Mouse (Mus musculus) lung, embryonic 15.5 days (tissue): Measurements from ENCODE around the gene Gm17535. TPM values are rescaled to one million over a fixed set of nuclear protein-coding genes. Genes with fewer than 3 reads are reported as not detected.
"Not testable (repeated sequence)": the region's sequence is repeated elsewhere in the genome, so short reads cannot be mapped to it uniquely, and the experiment has no call there.

ENCODE experiments used
- ATAC-seq: fragments of 200-750 bp; cut with Nextera tagmentation; 2 replicates; pipeline ENCODE4 v1.8.0; 2017; ENCODE audit warnings: moderate number of reproducible peaks, borderline replicate concordance; ENCODE audit not compliant: low FRiP score, low TSS enrichment; ENCODE audit errors: extremely low read depth
- H3K27ac ChIP-seq: fragments of 300-500 bp; sonication (generic); 2 replicates; pipeline ENCODE4 v1.5.1; 2015; ENCODE audit warnings: moderate library complexity, mild to moderate bottlenecking, inconsistent platforms
- H3K27me3 ChIP-seq: fragments of 300-500 bp; sonication (generic); 2 replicates; pipeline ENCODE4 v1.6.1; 2015; ENCODE audit warnings: inconsistent platforms
- H3K36me3 ChIP-seq: fragments of 300-500 bp; sonication (generic); 2 replicates; pipeline ENCODE4 v1.6.1; 2015; ENCODE audit warnings: inconsistent platforms
- H3K4me1 ChIP-seq: fragments of 300-500 bp; sonication (generic); 2 replicates; pipeline ENCODE4 v1.6.1; 2015; ENCODE audit warnings: inconsistent platforms
- H3K4me2 ChIP-seq: fragments of 300-500 bp; sonication (generic); 2 replicates; pipeline ENCODE4 v1.6.1; 2015; ENCODE audit warnings: inconsistent platforms, mild to moderate bottlenecking, moderate library complexity
- H3K4me3 ChIP-seq: fragments of 300-500 bp; sonication (generic); 2 replicates; pipeline ENCODE4 v1.5.1; 2015; ENCODE audit warnings: mild to moderate bottlenecking, inconsistent platforms
- H3K9ac ChIP-seq: fragments of 300-500 bp; sonication (generic); 2 replicates; pipeline ENCODE4 v1.6.1; 2015; ENCODE audit warnings: inconsistent platforms
- H3K9me3 ChIP-seq: fragments of 300-500 bp; sonication (generic); 2 replicates; pipeline ENCODE4 v1.6.1; 2016; ENCODE audit warnings: inconsistent platforms
- WGBS: fragments of 180-500 bp; shearing (Covaris S2); methylation state at CpG from one replicate; pipeline ENCODE4 v1.1.7; 2015; 5-methylcytosine and 5-hydroxymethylcytosine counted together
- polyA plus RNA-seq: library from polyadenylated mRNA; unstranded; fragments of >200 nt; fragmentation: Nextera tagmentation; extraction: Ambion mirVana; gene quantifications from 2 replicates; pipeline ENCODE4 v1.2.1, GENCODE M21; 2015

Gene Gm17535
- polyA plus RNA-seq, 1 experiment from 2014 or later: not detected

- not testable (repeated sequence) for H3K4me1 ChIP-seq, H3K9me3 ChIP-seq, H3K4me2 ChIP-seq, H3K4me3 ChIP-seq, H3K36me3 ChIP-seq, H3K27ac ChIP-seq, H3K27me3 ChIP-seq, ATAC-seq, H3K9ac ChIP-seq
- 76% methylated on average over 6 of the region's 6 CpGs for WGBS
Observed at GRCm38 (mm10) chr9:3015896-3016295, 18.5 kb upstream of the Gm17535 start.

- not testable (repeated sequence) for H3K27me3 ChIP-seq
- WGBS: 71% methylated on average over 1 of the region's 9 CpGs
Observed at GRCm38 (mm10) chr9:3017108-3017507, 17.3 kb upstream of the Gm17535 start, which contains the start of gene Gm10719. Gene Gm10719 (plus strand): TSS chr9:3017408.

GRCm38 (mm10) chr9:3018944-3019343 lies 15.5 kb upstream of the Gm17535 start:
- H3K4me1 ChIP-seq, H3K9me3 ChIP-seq, ATAC-seq, H3K27me3 ChIP-seq, H3K9ac ChIP-seq, H3K4me3 ChIP-seq, H3K4me2 ChIP-seq, H3K27ac ChIP-seq, H3K36me3 ChIP-seq: not testable (repeated sequence)
- 61% methylated on average over 9 of the region's 9 CpGs for WGBS

More at GRCm38 (mm10) chr9:3017108-3017507, 17.3 kb upstream of the Gm17535 start, which contains the start of gene Gm10719:
- not testable (repeated sequence) for ATAC-seq, H3K4me1 ChIP-seq, H3K27ac ChIP-seq, H3K36me3 ChIP-seq, H3K9ac ChIP-seq, H3K4me3 ChIP-seq, H3K4me2 ChIP-seq, H3K9me3 ChIP-seq

- H3K27me3 ChIP-seq, H3K4me1 ChIP-seq, H3K27ac ChIP-seq, H3K4me2 ChIP-seq, H3K9me3 ChIP-seq, H3K36me3 ChIP-seq, H3K4me3 ChIP-seq, H3K9ac ChIP-seq: not testable (repeated sequence)
- 75% methylated on average over 17 of the region's 19 CpGs for WGBS
- ATAC-seq: peak; percentile 66; the same call in 1 of the 2 replicates
Observed at GRCm38 (mm10) chr9:3019835-3020727, 14.3 kb upstream of the Gm17535 start.

GRCm38 (mm10) chr9:3022316-3023008 lies 11.9 kb upstream of the Gm17535 start:
- not testable (repeated sequence) for H3K9ac ChIP-seq, ATAC-seq, H3K9me3 ChIP-seq, H3K4me1 ChIP-seq, H3K4me2 ChIP-seq, H3K4me3 ChIP-seq, H3K36me3 ChIP-seq, H3K27me3 ChIP-seq, H3K27ac ChIP-seq
- WGBS: 76% methylated on average over 11 of the region's 13 CpGs

- not testable (repeated sequence) for H3K27ac ChIP-seq, H3K4me3 ChIP-seq, H3K36me3 ChIP-seq, ATAC-seq, H3K9ac ChIP-seq, H3K27me3 ChIP-seq, H3K4me1 ChIP-seq, H3K9me3 ChIP-seq, H3K4me2 ChIP-seq
- 73% methylated on average over 12 of the region's 13 CpGs for WGBS
Observed at GRCm38 (mm10) chr9:3023312-3023984, 11.0 kb upstream of the Gm17535 start, which contains the start of gene Gm10718. Gene Gm10718 (plus strand): TSS chr9:3023547.

GRCm38 (mm10) chr9:3023985-3024648 lies 10.3 kb upstream of the Gm17535 start:
- H3K4me2 ChIP-seq: not testable (repeated sequence)

GRCm38 (mm10) chr9:3024912-3025467 lies 9.4 kb upstream of the Gm17535 start, which contains the start of gene Gm10717:
Gene Gm10717 (plus strand): TSS chr9:3025417.
- not testable (repeated sequence) for H3K27me3 ChIP-seq, H3K36me3 ChIP-seq, H3K9ac ChIP-seq, ATAC-seq, H3K4me2 ChIP-seq, H3K4me1 ChIP-seq, H3K4me3 ChIP-seq, H3K27ac ChIP-seq, H3K9me3 ChIP-seq
- 72% methylated on average over 12 of the region's 12 CpGs for WGBS

More at GRCm38 (mm10) chr9:3023985-3024648, 10.3 kb upstream of the Gm17535 start:
- not testable (repeated sequence) for ATAC-seq, H3K27me3 ChIP-seq, H3K36me3 ChIP-seq, H3K4me1 ChIP-seq, H3K9me3 ChIP-seq, H3K9ac ChIP-seq, H3K4me3 ChIP-seq, H3K27ac ChIP-seq
- WGBS: 74% methylated on average over 16 of the region's 16 CpGs

- WGBS: 65% methylated on average over 6 of the region's 6 CpGs
- ATAC-seq: not testable (repeated sequence)
Observed at GRCm38 (mm10) chr9:3025653-3026052, 8.7 kb upstream of the Gm17535 start.

GRCm38 (mm10) chr9:3026136-3026535 lies 8.3 kb upstream of the Gm17535 start:
- not testable (repeated sequence) for H3K27ac ChIP-seq, ATAC-seq, H3K27me3 ChIP-seq, H3K4me2 ChIP-seq, H3K36me3 ChIP-seq, H3K9ac ChIP-seq, H3K4me3 ChIP-seq, H3K9me3 ChIP-seq, H3K4me1 ChIP-seq
- WGBS: 71% methylated on average over 5 of the region's 5 CpGs

More at GRCm38 (mm10) chr9:3025653-3026052, 8.7 kb upstream of the Gm17535 start:
- not testable (repeated sequence) for H3K27me3 ChIP-seq, H3K4me2 ChIP-seq, H3K36me3 ChIP-seq, H3K4me3 ChIP-seq, H3K9ac ChIP-seq, H3K27ac ChIP-seq, H3K4me1 ChIP-seq, H3K9me3 ChIP-seq

GRCm38 (mm10) chr9:3026741-3027140 lies 7.7 kb upstream of the Gm17535 start:
- H3K27me3 ChIP-seq, H3K4me2 ChIP-seq, H3K4me1 ChIP-seq, H3K9ac ChIP-seq, H3K4me3 ChIP-seq, ATAC-seq, H3K9me3 ChIP-seq, H3K36me3 ChIP-seq, H3K27ac ChIP-seq: not testable (repeated sequence)
- 65% methylated on average over 9 of the region's 9 CpGs for WGBS
